Mouse (Mus musculus): ENCODE measurements around the gene Pde4b. TPM values are rescaled to one million over a fixed set of nuclear protein-coding genes. Genes with fewer than 3 reads are reported as not detected.

Gene Pde4b
- polyA plus RNA-seq, 1 experiment = 19.5 TPM

DNA sequence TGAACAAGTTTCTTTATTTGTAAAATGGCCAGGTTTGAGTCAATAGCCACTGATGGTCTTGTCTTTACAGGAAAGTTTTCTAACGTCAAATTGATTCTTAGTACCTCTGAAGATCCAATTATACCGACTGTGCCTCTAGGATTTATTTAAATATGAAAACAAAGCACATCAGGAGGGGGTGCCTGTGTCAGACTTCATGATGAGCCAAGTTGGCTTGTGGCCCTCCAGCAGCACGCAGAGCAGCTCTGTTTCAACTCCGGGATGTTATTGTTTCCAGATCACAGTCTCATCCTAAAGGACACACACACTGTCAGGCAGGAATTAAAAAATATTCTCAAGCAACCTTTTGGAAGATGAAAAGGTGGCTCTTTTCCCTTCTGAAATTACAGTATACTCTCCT is 326.5 kb downstream of the Pde4b start:
- no peak for TF ChIP-seq POLR2A (IDR thresholded peaks at IDR 0.05; ENCODE audit: borderline replicate concordance, low read depth, low read length)
- no peak for TF ChIP-seq CTCF (IDR thresholded peaks at IDR 0.05; ENCODE audit: low read depth, low read length)
- no peak overlapping the region for H3K4me3 ChIP-seq (ENCODE audit: insufficient read depth, low read length)
- H3K27ac ChIP-seq (ENCODE audit: insufficient read depth, low read depth, low read length) = no peak overlapping the region

DNA sequence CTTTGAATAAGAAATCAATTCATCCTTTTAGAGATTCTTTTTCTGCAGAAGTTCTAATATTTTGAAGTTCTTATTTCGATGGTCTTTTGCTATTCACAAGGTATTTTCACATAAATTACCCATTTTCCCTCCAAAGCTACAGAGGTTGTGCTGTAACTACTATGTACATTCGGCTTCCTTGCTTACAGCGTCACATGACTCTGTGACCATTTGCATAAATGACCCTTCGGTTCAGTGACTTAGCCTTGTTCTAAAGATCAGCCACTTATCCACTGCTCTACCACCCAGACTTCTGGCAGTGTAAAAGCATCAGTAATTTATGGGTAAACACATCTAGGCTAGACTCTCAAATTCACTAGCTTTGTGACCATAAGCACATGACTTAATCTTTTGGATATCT is 327.3 kb downstream of the Pde4b start:
- H3K4me1 ChIP-seq (ENCODE audit: control insufficient read depth, insufficient read depth, low read length) = no peaks in the 10 kb centered on the region
- no peak overlapping the region for H3K27ac ChIP-seq (ENCODE audit: insufficient read depth, low read depth, low read length)
- TF ChIP-seq POLR2A (IDR thresholded peaks at IDR 0.05; ENCODE audit: borderline replicate concordance, low read depth, low read length) = no peak
- TF ChIP-seq CTCF (IDR thresholded peaks at IDR 0.05; ENCODE audit: low read depth, low read length) = no peak
- no peak overlapping the region for H3K4me3 ChIP-seq (ENCODE audit: insufficient read depth, low read length)

More for the DNA sequence above, 326.5 kb downstream of the Pde4b start:
- no peaks in the 10 kb centered on the region for H3K4me1 ChIP-seq (ENCODE audit: control insufficient read depth, insufficient read depth, low read length)

DNA sequence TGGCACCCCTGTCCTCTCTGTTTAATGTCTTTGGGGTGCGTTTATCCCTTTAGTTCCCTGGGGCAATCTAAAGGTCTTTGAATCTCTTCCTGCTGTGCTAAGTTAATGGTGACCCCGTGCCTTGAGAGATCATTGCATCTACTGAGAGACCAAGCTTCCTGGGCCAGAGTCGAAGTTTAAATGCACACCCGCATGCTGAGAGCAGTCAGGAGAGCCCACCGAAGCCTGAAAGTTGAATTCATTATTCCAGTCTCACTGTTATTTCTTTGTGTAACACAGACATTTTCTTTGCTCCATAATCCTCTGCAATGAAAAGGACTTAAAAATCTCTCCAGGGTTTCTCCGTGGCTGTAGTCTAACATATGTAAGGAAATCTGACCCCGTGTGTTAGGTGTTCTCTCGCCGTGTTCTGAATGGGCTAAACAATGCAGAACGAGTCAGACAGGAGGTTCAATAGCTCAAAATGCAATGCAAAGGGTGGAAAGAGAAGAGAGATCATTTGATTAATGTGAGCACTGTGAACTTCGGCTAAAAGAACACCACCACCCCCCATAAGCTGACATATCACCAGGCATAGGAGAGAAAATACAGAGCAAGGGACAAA is 333.6 kb downstream of the Pde4b start:
- TF ChIP-seq POLR2A (IDR thresholded peaks at IDR 0.05; ENCODE audit: borderline replicate concordance, low read depth, low read length) (no peak), CTCF (IDR thresholded peaks at IDR 0.05; ENCODE audit: low read depth, low read length) (no peak)

DNA sequence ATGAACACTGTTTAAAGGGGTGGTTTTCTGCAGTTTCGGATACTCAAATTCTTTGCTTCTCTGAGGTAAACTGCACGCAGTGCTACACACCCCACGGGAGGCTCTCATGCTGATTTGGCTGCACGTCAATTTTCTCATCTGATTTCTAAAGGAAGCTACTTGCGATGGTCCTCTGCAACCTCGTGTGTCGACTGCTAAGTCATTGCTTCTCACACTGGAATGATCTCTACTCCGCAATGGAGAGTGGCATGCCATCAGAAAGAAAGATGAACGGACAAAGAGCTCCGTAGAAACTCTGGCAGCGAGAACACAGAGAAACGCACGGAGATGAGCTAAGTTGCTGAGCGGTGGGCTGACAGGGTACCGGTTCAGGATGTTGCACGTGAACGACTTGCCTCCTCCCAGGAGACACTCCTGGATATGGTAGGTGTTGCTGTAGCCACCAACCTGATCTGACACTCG is 334.1 kb downstream of the Pde4b start:
- Histone ChIP-seq H3K4me1 (ENCODE audit: control insufficient read depth, insufficient read depth, low read length) (no peaks in the 10 kb centered on the region), H3K27ac (ENCODE audit: insufficient read depth, low read depth, low read length) (no peak overlapping the region), H3K4me3 (ENCODE audit: insufficient read depth, low read length) (no peak overlapping the region)
- no peak for TF ChIP-seq CTCF (IDR thresholded peaks at IDR 0.05; ENCODE audit: low read depth, low read length)
- no peak for TF ChIP-seq POLR2A (IDR thresholded peaks at IDR 0.05; ENCODE audit: borderline replicate concordance, low read depth, low read length)

More for the DNA sequence above, 333.6 kb downstream of the Pde4b start:
- Histone ChIP-seq H3K27ac (ENCODE audit: insufficient read depth, low read depth, low read length) (no peak overlapping the region), H3K4me1 (ENCODE audit: control insufficient read depth, insufficient read depth, low read length) (no peaks in the 10 kb centered on the region), H3K4me3 (ENCODE audit: insufficient read depth, low read length) (no peak overlapping the region)

DNA sequence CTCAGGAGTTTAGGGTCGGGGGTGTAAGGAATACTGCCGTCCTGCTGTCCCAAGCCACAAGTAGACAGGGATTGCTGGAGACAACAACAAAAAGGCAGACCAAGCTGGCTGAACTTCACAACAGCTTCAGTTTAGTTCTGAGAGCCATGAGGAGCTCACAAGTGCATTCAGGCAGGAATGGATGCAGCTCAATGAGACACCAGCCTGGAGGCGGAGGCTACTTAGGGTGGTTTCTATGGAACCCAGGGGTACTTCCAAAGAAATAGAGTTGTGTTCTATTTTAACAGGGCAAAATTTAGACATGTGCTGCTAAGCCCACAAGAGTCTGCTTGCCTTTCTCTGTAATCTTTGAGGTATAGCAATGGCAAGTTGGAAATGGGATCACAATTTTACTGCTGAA is 336.8 kb downstream of the Pde4b start:
- TF ChIP-seq POLR2A (IDR thresholded peaks at IDR 0.05; ENCODE audit: borderline replicate concordance, low read depth, low read length) = no peak
- no peak for TF ChIP-seq CTCF (IDR thresholded peaks at IDR 0.05; ENCODE audit: low read depth, low read length)
- Histone ChIP-seq H3K27ac (ENCODE audit: insufficient read depth, low read depth, low read length) (no peak overlapping the region), H3K4me1 (ENCODE audit: control insufficient read depth, insufficient read depth, low read length) (no peaks in the 10 kb centered on the region), H3K4me3 (ENCODE audit: insufficient read depth, low read length) (no peak overlapping the region)

GRCm38 (mm10) chr4:102425422-102425821 is 338.1 kb downstream of the Pde4b start:
- no peak for TF ChIP-seq CTCF (IDR thresholded peaks at IDR 0.05; ENCODE audit: low read depth, low read length)
- no peak for TF ChIP-seq POLR2A (IDR thresholded peaks at IDR 0.05; ENCODE audit: borderline replicate concordance, low read depth, low read length)
- no peaks in the 10 kb centered on the region for H3K4me1 ChIP-seq (ENCODE audit: control insufficient read depth, insufficient read depth, low read length)
- H3K4me3 ChIP-seq (ENCODE audit: insufficient read depth, low read length) = no peak overlapping the region
- H3K27ac ChIP-seq (ENCODE audit: insufficient read depth, low read depth, low read length) = no peak overlapping the region

GRCm38 (mm10) chr4:102429730-102430341 is 342.5 kb downstream of the Pde4b start:
- Histone ChIP-seq H3K4me1 (ENCODE audit: control insufficient read depth, insufficient read depth, low read length) (no peaks in the 10 kb centered on the region), H3K27ac (ENCODE audit: insufficient read depth, low read depth, low read length) (no peak overlapping the region), H3K4me3 (ENCODE audit: insufficient read depth, low read length) (no peak overlapping the region)
- TF ChIP-seq POLR2A (IDR thresholded peaks at IDR 0.05; ENCODE audit: borderline replicate concordance, low read depth, low read length) = no peak
- TF ChIP-seq CTCF (IDR thresholded peaks at IDR 0.05; ENCODE audit: low read depth, low read length) = no peak

DNA sequence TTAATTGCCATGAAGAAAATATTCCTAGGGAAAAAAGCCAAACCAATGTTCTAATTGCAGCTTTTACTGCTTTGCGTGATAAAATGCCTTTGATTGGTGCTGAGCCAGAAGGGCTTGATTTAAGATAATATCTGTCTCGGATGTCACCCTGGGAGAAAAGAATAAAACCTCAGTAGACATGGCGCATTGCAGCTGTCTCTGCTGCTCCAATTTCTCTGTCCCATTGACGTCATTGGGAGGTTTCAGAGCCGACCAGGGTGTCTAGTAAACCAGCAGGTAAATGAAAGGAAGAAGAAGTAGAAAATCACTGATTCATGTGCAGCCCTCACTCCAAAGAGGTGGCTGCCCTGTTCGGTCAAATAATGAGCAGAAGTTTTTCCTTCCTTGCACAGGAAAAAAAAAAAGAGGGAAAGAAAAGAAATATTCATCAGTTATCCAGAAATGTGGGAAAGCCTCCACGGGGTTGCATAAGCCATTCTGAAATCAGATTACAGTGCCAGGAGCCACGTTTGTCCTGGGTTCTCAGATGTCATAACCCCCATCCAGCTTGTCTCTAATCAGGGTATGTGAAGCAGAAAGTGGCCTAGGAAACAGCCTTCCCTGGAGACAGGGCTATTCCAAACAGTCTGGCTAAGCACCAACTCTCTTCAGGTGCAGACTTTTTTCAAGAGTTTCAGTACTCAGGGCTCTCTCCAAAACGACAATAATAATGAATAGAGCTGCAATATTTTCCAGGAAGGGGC is 344.9 kb downstream of the Pde4b start:
- no peaks in the 10 kb centered on the region for H3K4me1 ChIP-seq (ENCODE audit: control insufficient read depth, insufficient read depth, low read length)
- TF ChIP-seq CTCF (IDR thresholded peaks at IDR 0.05; ENCODE audit: low read depth, low read length) (no peak), POLR2A (IDR thresholded peaks at IDR 0.05; ENCODE audit: borderline replicate concordance, low read depth, low read length) (no peak)

GRCm38 (mm10) chr4:102439401-102440118 is 352.2 kb downstream of the Pde4b start:
- TF ChIP-seq POLR2A (IDR thresholded peaks at IDR 0.05; ENCODE audit: borderline replicate concordance, low read depth, low read length) (no peak), CTCF (IDR thresholded peaks at IDR 0.05; ENCODE audit: low read depth, low read length) (no peak)
- Histone ChIP-seq H3K4me1 (ENCODE audit: control insufficient read depth, insufficient read depth, low read length) (no peaks in the 10 kb centered on the region), H3K4me3 (ENCODE audit: insufficient read depth, low read length) (no peak overlapping the region), H3K27ac (ENCODE audit: insufficient read depth, low read depth, low read length) (no peak overlapping the region)

More for the DNA sequence above, 344.9 kb downstream of the Pde4b start:
- no peak overlapping the region for H3K27ac ChIP-seq (ENCODE audit: insufficient read depth, low read depth, low read length)
- H3K4me3 ChIP-seq (ENCODE audit: insufficient read depth, low read length) = no peak overlapping the region

Data from bone marrow macrophage, adult 2 months (primary cell).